Mouse (Mus musculus): ENCODE measurements around the gene Myo1f.

- TF ChIP-seq POLR2A (IDR thresholded peaks at IDR 0.05; ENCODE audit: low read depth, low read length) (no peak), CTCF (IDR thresholded peaks at IDR 0.05; ENCODE audit: borderline replicate concordance, insufficient read depth, low read length) (no peak)
These were observed 88.6 kb downstream of the Myo1f start for GRCm38 (mm10) chr17:33644068-33644467.
